Mouse (Mus musculus) CH12.LX (cell line): ENCODE results near the gene Ptms. TPM values are rescaled to one million over a fixed set of nuclear protein-coding genes. Genes with fewer than 3 reads are reported as not detected.
A peak's percentile ranks its signal among the peaks of the same experiment; 100 is the strongest.

Source experiments
- DNase-seq: peaks from one replicate; pipeline ENCODE4 v3.0.0-alpha.2; 2013; ENCODE audit errors: extremely low read depth
- H3K27ac ChIP-seq: 2 replicates; pipeline ENCODE4 v1.5.1; 2012; ENCODE audit warnings: low read depth, mild to moderate bottlenecking, control low read depth, moderate library complexity; ENCODE audit not compliant: insufficient read depth
- H3K27me3 ChIP-seq: replicated peaks from 2 replicates; pipeline ENCODE3; 2012; ENCODE audit warnings: inconsistent platforms
- H3K36me3 ChIP-seq, 2 experiments: replicated peaks in 1 of 2; 2 replicates each; pipeline versions ENCODE3 to v1.6.1; 2012; ENCODE audit warnings: inconsistent platforms in 1 of 2, low read length in 1 of 2, mild to moderate bottlenecking in 1 of 2, mixed read lengths in 1 of 2, moderate library complexity in 1 of 2; ENCODE audit not compliant: control insufficient read depth in 1 of 2, insufficient read depth in 1 of 2
- H3K4me1 ChIP-seq, 2 experiments: 2 replicates each; pipeline ENCODE4 v1.6.1; 2012; ENCODE audit warnings: inconsistent platforms in 1 of 2, moderate library complexity in 1 of 2; ENCODE audit not compliant: insufficient read depth in 2 of 2, control insufficient read depth in 1 of 2
- H3K4me2 ChIP-seq: 2 replicates; pipeline ENCODE4 v1.6.1; 2012; ENCODE audit warnings: low read depth, mild to moderate bottlenecking, control low read depth; ENCODE audit not compliant: poor library complexity, insufficient read depth, severe bottlenecking
- H3K4me3 ChIP-seq, 3 experiments: fragments of 150-350 bp in 1 of 3; sonication (generic) in 1 of 3; replicated peaks in 1 of 3; 2 replicates each; pipeline versions ENCODE3 to v1.5.1; 2011 to 2012; ENCODE audit warnings: low read depth in 2 of 3, low read length in 2 of 3, mild to moderate bottlenecking in 2 of 3, moderate library complexity in 2 of 3, control low read depth in 1 of 3, improper control_type of control experiment in 1 of 3, inconsistent platforms in 1 of 3, mixed read lengths in 1 of 3; ENCODE audit not compliant: poor library complexity in 1 of 3
- H3K79me2 ChIP-seq: replicated peaks from 2 replicates; pipeline ENCODE4 v1.6.1; 2012; ENCODE audit warnings: mild to moderate bottlenecking, moderate library complexity; ENCODE audit not compliant: control insufficient read depth, poor library complexity, insufficient read depth, severe bottlenecking; ENCODE audit errors: extremely low read depth
- H3K9ac ChIP-seq: 2 replicates; pipeline ENCODE4 v1.6.1; 2012; ENCODE audit warnings: low read depth, mild to moderate bottlenecking, control low read depth, moderate library complexity; ENCODE audit not compliant: insufficient read depth
- H3K9me3 ChIP-seq: replicated peaks from 2 replicates; pipeline ENCODE3; 2012; ENCODE audit warnings: low read length, inconsistent platforms, mixed read lengths
- CHD1 ChIP-seq: IDR thresholded peaks from 2 replicates; pipeline ENCODE4 v1.6.1; 2012; ENCODE audit warnings: low read depth, low read length, improper control_type of control experiment, inconsistent platforms
- CTCF ChIP-seq, 2 experiments: IDR thresholded peaks in 1 of 2; conservative IDR thresholded peaks in 1 of 2; 2 replicates each; pipeline ENCODE4 v1.5.1; 2011 to 2012; ENCODE audit warnings: low read depth in 2 of 2, low read length in 2 of 2, improper control_type of control experiment in 1 of 2, inconsistent platforms in 1 of 2, mild to moderate bottlenecking in 1 of 2, moderate library complexity in 1 of 2
- ELF1 ChIP-seq: IDR thresholded peaks from 2 replicates; pipeline ENCODE4 v1.6.1; 2014; ENCODE audit warnings: low read depth, mild to moderate bottlenecking, inconsistent platforms, low read length, improper control_type of control experiment
- EP300 ChIP-seq: IDR thresholded peaks from 2 replicates; pipeline ENCODE4 v1.6.1; 2011; ENCODE audit warnings: low read length, improper control_type of control experiment
- GABPA ChIP-seq: IDR thresholded peaks from 2 replicates; pipeline ENCODE4 v1.6.1; 2012; ENCODE audit warnings: low read depth, low read length, improper control_type of control experiment, inconsistent platforms; ENCODE audit not compliant: insufficient replicate concordance
- JUN ChIP-seq: IDR thresholded peaks from 2 replicates; pipeline ENCODE4 v1.6.1; 2011; ENCODE audit warnings: low read depth, mild to moderate bottlenecking, low read length, improper control_type of control experiment, moderate library complexity; ENCODE audit not compliant: insufficient read depth
- KAT2A ChIP-seq: IDR thresholded peaks from 2 replicates; pipeline ENCODE4 v1.6.1; 2012; ENCODE audit warnings: low read length, improper control_type of control experiment, inconsistent platforms; ENCODE audit not compliant: insufficient replicate concordance
- MAZ ChIP-seq: IDR thresholded peaks from 2 replicates; pipeline ENCODE4 v1.6.1; 2012; ENCODE audit warnings: low read depth, mild to moderate bottlenecking, inconsistent platforms, low read length, improper control_type of control experiment, moderate library complexity
- MXI1 ChIP-seq: IDR thresholded peaks from 2 replicates; pipeline ENCODE4 v1.6.1; 2011; ENCODE audit warnings: mild to moderate bottlenecking, low read depth, low read length, improper control_type of control experiment
- MYC ChIP-seq: IDR thresholded peaks from 2 replicates; pipeline ENCODE4 v1.6.1; 2011; ENCODE audit warnings: low read depth, mild to moderate bottlenecking, improper control_type of control experiment, low read length
- NELFE ChIP-seq: IDR thresholded peaks from 2 replicates; pipeline ENCODE4 v1.6.1; 2011; ENCODE audit warnings: low read depth, low read length, improper control_type of control experiment
- NRF1 ChIP-seq: IDR thresholded peaks from 2 replicates; pipeline ENCODE4 v1.6.1; 2014; ENCODE audit warnings: low read depth, mild to moderate bottlenecking, inconsistent platforms, low read length, improper control_type of control experiment, moderate library complexity
- PAX5 ChIP-seq: IDR thresholded peaks from 2 replicates; pipeline ENCODE4 v1.6.1; 2012; ENCODE audit warnings: low read length, inconsistent platforms, mixed read lengths
- POLR2AphosphoS2 ChIP-seq: IDR thresholded peaks from 2 replicates; pipeline ENCODE4 v1.6.1; 2011; ENCODE audit warnings: low read depth, low read length, improper control_type of control experiment
- RAD21 ChIP-seq: IDR thresholded peaks from 2 replicates; pipeline ENCODE4 v1.6.1; 2011; ENCODE audit warnings: low read depth, mild to moderate bottlenecking, low read length, improper control_type of control experiment, moderate library complexity
- SIN3A ChIP-seq: IDR thresholded peaks from 2 replicates; pipeline ENCODE4 v1.6.1; 2012; ENCODE audit warnings: low read length, improper control_type of control experiment, inconsistent platforms
- TCF12 ChIP-seq: IDR thresholded peaks from 2 replicates; pipeline ENCODE4 v1.6.1; 2014; ENCODE audit warnings: low read depth, mild to moderate bottlenecking, inconsistent platforms, low read length, improper control_type of control experiment
- USF1 ChIP-seq: IDR thresholded peaks from 2 replicates; pipeline ENCODE4 v1.6.1; 2014; ENCODE audit warnings: low read depth, mild to moderate bottlenecking, inconsistent platforms, low read length, improper control_type of control experiment
- ZMIZ1 ChIP-seq: IDR thresholded peaks from 2 replicates; pipeline ENCODE4 v1.6.1; 2012; ENCODE audit warnings: low read depth, mild to moderate bottlenecking, inconsistent platforms, low read length, improper control_type of control experiment
- ZNF384 ChIP-seq: IDR thresholded peaks from 2 replicates; pipeline ENCODE4 v1.6.1; 2012; ENCODE audit warnings: low read depth, low read length, improper control_type of control experiment, inconsistent platforms
- dilution Hi-C: fragments of 300-500 bp; cut with MboI; formaldehyde crosslinking; loops from 2 replicates; pipeline ENCODE4 v1.14.3; 2020; ENCODE audit warnings: low sequenced_read_pairs; ENCODE audit not compliant: extremely low pct_unique_long_range_greater_than_20kb, extremely low pct_ligation_motif_present
- in situ Hi-C: fragments of 300-500 bp; cut with MboI; formaldehyde crosslinking; loops from 3 replicates; pipeline ENCODE4 v1.14.3; 2019; ENCODE audit warnings: low sequenced_read_pairs, low pct_ligation_motif_present, low pct_unique_long_range_greater_than_20kb, mixed read lengths
- polyA plus RNA-seq: library from polyadenylated mRNA; unstranded; fragments of >175 nt; gene quantifications from 2 replicates; pipeline ENCODE4 v1.2.1, GENCODE M21; 2012; ENCODE audit warnings: low read depth; ENCODE audit not compliant: insufficient read length
- total RNA-seq, 2 experiments: library from RNA; depleted of rRNA; stranded (reverse); fragments of 300-350 nt in 1 of 2; fragments of >200 nt in 1 of 2; gene quantifications; 2 replicates each; pipeline ENCODE4 v1.2.3; 2012 to 2014

The Ptms gene
- total and polyA plus RNA-seq, 3 experiments, result 7.0 to 99.6 (median 12.8) TPM

DNA sequence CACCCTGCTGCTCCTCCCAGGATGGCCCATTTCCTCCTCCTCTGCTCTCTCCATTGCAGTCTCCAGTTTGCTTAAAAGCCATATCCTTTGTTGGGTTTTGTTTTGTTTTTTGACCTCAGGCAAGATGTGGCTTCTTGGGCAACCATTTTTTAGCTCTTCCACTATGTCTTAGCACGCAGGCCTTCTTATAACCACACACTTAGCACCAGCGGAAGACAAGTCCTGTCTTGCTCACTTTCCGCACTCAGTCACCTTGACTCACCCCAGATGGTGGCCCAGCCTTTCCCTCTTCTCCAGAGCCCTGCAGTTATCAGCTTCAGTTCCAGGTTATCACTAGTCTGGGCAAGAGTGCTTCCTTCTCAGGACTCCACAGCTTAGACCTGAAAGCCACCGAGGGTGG, 35.3 kb upstream of the Ptms start:
- Histone ChIP-seq H3K36me3 (peaks cover 38 to 73% of the 10 kb centered on the region in 2 experiments), H3K27ac (no peak overlapping the region), H3K27me3 (no peaks in the 10 kb centered on the region), H3K4me3 (no peak overlapping the region), H3K79me2 (no peaks in the 10 kb centered on the region), H3K4me2 (no peak overlapping the region), H3K9ac (no peak overlapping the region), H3K4me1 (no peaks in the 10 kb centered on the region), H3K9me3 (peaks cover 27% of the 10 kb centered on the region)
- TF ChIP-seq POLR2AphosphoS2 (0 out of 2 replicates have a peak, but pooled peaks have one; percentile 18), ZMIZ1 (no peak)
- dilution Hi-C loops (no loop called here), in situ Hi-C loops (no loop called here)
- no peak for DNase-seq

DNA sequence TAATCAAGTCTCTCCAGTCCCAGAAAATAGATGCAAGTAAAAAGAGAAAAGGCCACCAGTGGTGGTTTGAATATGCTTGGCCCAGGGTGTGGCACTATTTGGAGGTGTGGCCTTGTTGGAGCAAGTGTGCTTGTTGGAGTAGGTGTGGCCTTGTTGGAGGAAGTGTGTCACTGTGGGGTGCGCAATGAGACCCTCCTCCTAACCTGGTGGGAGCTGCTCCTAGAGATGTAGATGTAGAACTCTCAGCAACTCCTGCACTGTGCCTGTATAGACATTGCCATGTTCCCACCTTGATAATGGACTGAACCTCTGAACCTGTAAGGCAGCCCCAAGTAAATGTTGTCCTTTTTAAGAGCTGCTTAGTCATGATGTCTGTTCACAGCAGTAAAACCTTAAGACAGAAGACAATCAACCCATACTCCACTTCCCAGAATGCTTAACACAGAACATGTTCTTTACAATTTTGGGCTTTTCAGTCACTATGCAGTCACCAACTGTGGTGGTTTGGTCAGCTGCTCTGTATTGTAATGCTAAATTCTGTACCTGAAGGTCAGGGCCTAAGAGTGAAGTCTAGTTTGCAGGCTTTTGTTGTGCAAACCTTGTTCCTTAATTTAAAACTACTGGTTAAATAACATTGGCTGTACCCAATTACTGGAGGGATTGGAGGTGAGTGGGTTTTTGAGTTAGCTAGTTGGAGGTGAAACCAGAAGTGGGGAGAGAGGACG, 34.2 kb upstream of the Ptms start:
- Histone ChIP-seq H3K4me2 (no peak overlapping the region), H3K9me3 (peaks cover 27% of the 10 kb centered on the region)
- in situ Hi-C loops, result no loop called here

DNA sequence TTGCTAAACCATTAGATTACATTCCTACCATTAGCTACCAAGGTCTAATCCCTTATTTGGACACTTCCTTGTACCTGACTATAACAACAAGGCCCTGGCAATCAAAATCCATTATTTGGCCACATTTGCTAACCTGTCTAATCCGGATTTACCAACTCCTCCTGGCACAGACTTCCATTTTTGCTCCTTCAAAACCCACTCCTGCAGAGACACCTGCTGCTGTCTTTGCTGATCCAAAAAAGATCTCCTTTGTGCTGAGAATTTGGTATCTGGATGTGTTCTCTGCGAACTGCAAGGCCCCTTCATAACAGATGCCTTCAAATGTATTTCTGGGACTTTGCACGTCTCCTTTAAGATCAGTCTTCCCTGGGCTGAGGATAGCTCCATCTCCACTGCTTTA, 23.6 kb upstream of the Ptms start:
- H3K4me1 ChIP-seq, result no peaks in the 10 kb centered on the region
- no peak overlapping the region for H3K4me3 ChIP-seq
- H3K9ac ChIP-seq, result no peak overlapping the region
- H3K9me3 ChIP-seq, result no peaks in the 10 kb centered on the region
- TF ChIP-seq JUN (no peak), CTCF (conservative IDR thresholded peaks at IDR 0.05 in 1 of 2, IDR thresholded peaks at IDR 0.05 in 1 of 2; ENCODE audit: low read depth in 2 of 2, low read length in 2 of 2) (no peak)
- H3K27ac ChIP-seq, result no peak overlapping the region
- H3K79me2 ChIP-seq, result no peaks in the 10 kb centered on the region
- dilution Hi-C loops, result no loop called here
- in situ Hi-C loops, result no loop called here
- no peak for DNase-seq
- H3K27me3 ChIP-seq, result no peaks in the 10 kb centered on the region
- H3K36me3 ChIP-seq, result peaks cover 0 to 12% of the 10 kb centered on the region in 2 experiments
- H3K4me2 ChIP-seq, result no peak overlapping the region

More for the DNA sequence above, 34.2 kb upstream of the Ptms start:
- dilution Hi-C loops, result no loop called here
- no peak for DNase-seq
- Histone ChIP-seq H3K4me3 (no peak overlapping the region), H3K79me2 (no peaks in the 10 kb centered on the region), H3K4me1 (no peaks in the 10 kb centered on the region), H3K9ac (no peak overlapping the region), H3K36me3 (peaks cover 27 to 63% of the 10 kb centered on the region in 2 experiments), H3K27ac (no peak overlapping the region), H3K27me3 (no peaks in the 10 kb centered on the region)
- no peak for TF ChIP-seq MAZ
- no peak for TF ChIP-seq NRF1
- no peak for TF ChIP-seq JUN
- TF ChIP-seq PAX5, result no peak
- TF ChIP-seq ZNF384, result no peak
- no peak for TF ChIP-seq EP300
- no peak for TF ChIP-seq MYC
- no peak for TF ChIP-seq CHD1
- TF ChIP-seq NELFE, result no peak
- no peak for TF ChIP-seq MXI1
- TF ChIP-seq POLR2AphosphoS2, result no peak
- TF ChIP-seq GABPA, result no peak
- no peak for TF ChIP-seq SIN3A
- TF ChIP-seq USF1, result no peak
- TF ChIP-seq ELF1, result no peak
- no peak for TF ChIP-seq KAT2A
- TF ChIP-seq RAD21, result no peak
- no peak for TF ChIP-seq TCF12
